22 mouse cellular contexts compared by ENCODE assay signal in genomic region chr2:13538704-13539377, GRCm38 (mm10). TPM values are rescaled to one million over a fixed set of nuclear protein-coding genes. Genes with fewer than 3 reads are reported as not detected.
DNase-seq lines count a peak whose midpoint lies in the region; ATAC-seq lines count a peak whose summit lies in the region.
"Had no signal": no experiment of that assay in that cellular context is flagged by ENCODE, and none has a peak within 500 bp of the region (broad histone marks: within the 10 kb centered on the region; RNA-seq: fewer than 3 reads in every experiment).

No protein-coding gene starts in this region.

- WGBS in liver, embryonic 16.5 days (ENCODE audit: insufficient replicate concordance) = 17% methylated on average over 6 of the region's 6 CpGs

- no peaks in the 10 kb centered on the region for H3K9me3 ChIP-seq in liver, embryonic 16.5 days (replicated peaks; ENCODE audit: control insufficient read depth, low read length)
- H3K9me3 ChIP-seq: embryonic facial prominence, embryonic 12.5 days; forebrain, embryonic 15.5 days; hindbrain, embryonic 13.5 days; kidney, embryonic 15.5 days; neural tube, embryonic 15.5 days had no signal

- peaks cover 20% of the 10 kb centered on the region for H3K4me1 ChIP-seq in liver, embryonic 16.5 days (ENCODE audit: control insufficient read depth, low read depth, low read length)

- DNase-seq in MEL-GATA-1-ER (ENCODE audit: extremely low read depth, low read depth) = peak; percentile 46
- DNase-seq in induced T-regulatory cell, adult 2 months (ENCODE audit: low read depth) = peak; percentile 50
- DNase-seq in naive thymus-derived CD4-positive, alpha-beta T cell, adult 2 months (ENCODE audit: low read depth) = peak; percentile 43
- no peak for DNase-seq in cerebellum, adult 9-10 months
- DNase-seq in natural killer cell, adult 2 months (ENCODE audit: low spot score in 2 of 2) = no peak
- DNase-seq in urinary bladder, adult 2 months (ENCODE audit: low spot score) = no peak
- DNase-seq: adrenal gland, postnatal 36 days; cerebellum, adult 9-11 months; heart, postnatal 10 days; lung, embryonic 14.5 days; midbrain, embryonic 14.5 days had no signal

- H3K36me3 ChIP-seq in liver, embryonic 16.5 days (ENCODE audit: control insufficient read depth, insufficient read depth) = no peaks in the 10 kb centered on the region
- H3K36me3 ChIP-seq: embryonic facial prominence, embryonic 12.5 days; forebrain, embryonic 15.5 days; hindbrain, embryonic 13.5 days; kidney, embryonic 15.5 days; neural tube, embryonic 15.5 days had no signal

- H3K9ac ChIP-seq in liver, embryonic 16.5 days (ENCODE audit: low read depth, low read length) = 0 out of 2 replicates have a peak overlapping the region, but pooled peaks have one; percentile 10
- H3K9ac ChIP-seq: embryonic facial prominence, embryonic 12.5 days; forebrain, embryonic 15.5 days; hindbrain, embryonic 13.5 days; kidney, embryonic 15.5 days; lung, embryonic 14.5 days; neural tube, embryonic 15.5 days had no signal

- 0 out of 2 replicates have a peak, but pooled peaks have one; percentile 41 for ATAC-seq in liver, embryonic 16.5 days (ENCODE audit: low read depth)
- ATAC-seq: forebrain, embryonic 15.5 days; intestine, embryonic 16.5 days had no signal

- 0 out of 2 replicates have a peak overlapping the region, but pooled peaks have one; percentile 45 for H3K27ac ChIP-seq in liver, embryonic 16.5 days (ENCODE audit: low read length)
- H3K27ac ChIP-seq: embryonic facial prominence, embryonic 12.5 days; forebrain, embryonic 15.5 days; hindbrain, embryonic 13.5 days; kidney, embryonic 15.5 days; neural tube, embryonic 15.5 days; stomach, postnatal 0 days had no signal

- no peaks in the 10 kb centered on the region for H3K27me3 ChIP-seq in liver, embryonic 16.5 days (ENCODE audit: control insufficient read depth, insufficient read depth, low read depth, low read length)
- H3K27me3 ChIP-seq: embryonic facial prominence, embryonic 12.5 days; forebrain, embryonic 15.5 days; hindbrain, embryonic 13.5 days; kidney, embryonic 15.5 days; neural tube, embryonic 15.5 days had no signal

- peak overlapping the region; percentile 18 for H3K4me2 ChIP-seq in liver, embryonic 16.5 days (ENCODE audit: low read depth, low read length)
- H3K4me2 ChIP-seq: embryonic facial prominence, embryonic 12.5 days; forebrain, embryonic 15.5 days; heart, embryonic 11.5 days; hindbrain, embryonic 13.5 days; kidney, embryonic 15.5 days; lung, embryonic 14.5 days; neural tube, embryonic 15.5 days had no signal

- no peak overlapping the region for H3K4me3 ChIP-seq in liver, embryonic 16.5 days (ENCODE audit: low read depth, low read length)
- H3K4me3 ChIP-seq: embryonic facial prominence, embryonic 12.5 days; erythroblast, embryonic 14.5 days; forebrain, embryonic 15.5 days; hindbrain, embryonic 13.5 days; kidney, embryonic 15.5 days; neural tube, embryonic 15.5 days had no signal

RNA-seq across cellular contexts. Expression of gene Trdmt1, which starts 5.6 kb away (rescaled TPM):
- 3.2 and 3.6 TPM in 2 replicates for polyA plus RNA-seq in liver, embryonic 16.5 days (2015; fragmentation: Nextera tagmentation; extraction: Ambion mirVana)
- 9.8 and 10.0 TPM in 2 replicates for polyA plus RNA-seq in urinary bladder, adult 2 months (2012; rRNA removed)

RNA-seq across cellular contexts. Expression of gene Vim, which starts 34.9 kb away (rescaled TPM):
- 81.1 and 83.2 TPM in 2 replicates for polyA plus RNA-seq in liver, embryonic 16.5 days (2015; fragmentation: Nextera tagmentation; extraction: Ambion mirVana)
- polyA plus RNA-seq in urinary bladder, adult 2 months (2012; rRNA removed) = 971 and 1,095 TPM in 2 replicates

RNA-seq across cellular contexts. Expression of gene Cubn, which starts 47.2 kb away (rescaled TPM):
- polyA plus RNA-seq in liver, embryonic 16.5 days (2015; fragmentation: Nextera tagmentation; extraction: Ambion mirVana) = 0.05 and 0.11 TPM in 2 replicates
- polyA plus RNA-seq in urinary bladder, adult 2 months (2012; rRNA removed) = 0.07 and 0.09 TPM in 2 replicates
- polyA plus RNA-seq: erythroblast, embryonic 14.5 days; thymus, postnatal 0 days had no signal

Comparison
In these comparisons a context has a peak if more than half of its experiments do, and no peak if none do; other contexts are left out.
1. DNase-seq: peak in MEL-GATA-1-ER (single experiment), induced T-regulatory cell, adult 2 months (single experiment) and naive thymus-derived CD4-positive, alpha-beta T cell, adult 2 months (single experiment); none in cerebellum, adult 9-10 months (single experiment), natural killer cell, adult 2 months (0 of 2) and urinary bladder, adult 2 months (single experiment).
2. RNA of gene Vim, which starts 34.9 kb away (polyA plus RNA-seq): 971 to 1,095 TPM in urinary bladder, adult 2 months; 81.1 to 83.2 TPM in liver, embryonic 16.5 days; every median in the first group is over 10 times any median in the second.